Mouse (Mus musculus) heart, embryonic 15.5 days (tissue): ENCODE measurements around the gene Wdr82. TPM values are rescaled to one million over a fixed set of nuclear protein-coding genes. Genes with fewer than 3 reads are reported as not detected.

Experiments used
- ATAC-seq: fragments of 200-750 bp; cut with Nextera tagmentation; replicated peaks from 2 replicates; pipeline ENCODE4 v1.8.0; 2017; ENCODE audit warnings: low read depth, moderate TSS enrichment; ENCODE audit not compliant: insufficient number of reproducible peaks, insufficient read depth, low FRiP score
- H3K27ac ChIP-seq: fragments of 300-500 bp; sonication (generic); 2 replicates; pipeline ENCODE4 v1.5.1; 2015; ENCODE audit warnings: mild to moderate bottlenecking, inconsistent platforms
- H3K27me3 ChIP-seq: fragments of 300-500 bp; sonication (generic); 2 replicates; pipeline ENCODE4 v1.6.1; 2015; ENCODE audit warnings: inconsistent platforms
- H3K36me3 ChIP-seq: fragments of 300-500 bp; sonication (generic); 2 replicates; pipeline ENCODE4 v1.6.1; 2015; ENCODE audit warnings: mild to moderate bottlenecking, inconsistent platforms
- H3K4me1 ChIP-seq: fragments of 300-500 bp; sonication (generic); replicated peaks from 2 replicates; pipeline ENCODE4 v1.6.1; 2015; ENCODE audit warnings: inconsistent platforms
- H3K4me2 ChIP-seq: fragments of 300-500 bp; sonication (generic); 2 replicates; pipeline ENCODE4 v1.6.1; 2015; ENCODE audit warnings: inconsistent platforms, mild to moderate bottlenecking, moderate library complexity
- H3K4me3 ChIP-seq: fragments of 300-500 bp; sonication (generic); 2 replicates; pipeline ENCODE4 v1.5.1; 2015; ENCODE audit warnings: mild to moderate bottlenecking, inconsistent platforms
- H3K9ac ChIP-seq: fragments of 300-500 bp; sonication (generic); 2 replicates; pipeline ENCODE4 v1.6.1; 2015; ENCODE audit warnings: mild to moderate bottlenecking, inconsistent platforms
- H3K9me3 ChIP-seq: fragments of 300-500 bp; sonication (generic); replicated peaks from 2 replicates; pipeline ENCODE4 v1.6.1; 2016; ENCODE audit warnings: inconsistent platforms
- WGBS: fragments of 180-500 bp; shearing (Covaris S2); methylation state at CpG from one replicate; pipeline ENCODE4 v1.1.7; 2015; ENCODE audit warnings: mixed read lengths; 5-methylcytosine and 5-hydroxymethylcytosine counted together
- polyA plus RNA-seq: library from polyadenylated mRNA; unstranded; fragments of >200 nt; fragmentation: Nextera tagmentation; extraction: Ambion mirVana; gene quantifications from 2 replicates; pipeline ENCODE4 v1.2.1, GENCODE M21; 2015

Gene Wdr82
- polyA plus RNA-seq, 1 experiment from 2014 or later, result 16.7 TPM

DNA sequence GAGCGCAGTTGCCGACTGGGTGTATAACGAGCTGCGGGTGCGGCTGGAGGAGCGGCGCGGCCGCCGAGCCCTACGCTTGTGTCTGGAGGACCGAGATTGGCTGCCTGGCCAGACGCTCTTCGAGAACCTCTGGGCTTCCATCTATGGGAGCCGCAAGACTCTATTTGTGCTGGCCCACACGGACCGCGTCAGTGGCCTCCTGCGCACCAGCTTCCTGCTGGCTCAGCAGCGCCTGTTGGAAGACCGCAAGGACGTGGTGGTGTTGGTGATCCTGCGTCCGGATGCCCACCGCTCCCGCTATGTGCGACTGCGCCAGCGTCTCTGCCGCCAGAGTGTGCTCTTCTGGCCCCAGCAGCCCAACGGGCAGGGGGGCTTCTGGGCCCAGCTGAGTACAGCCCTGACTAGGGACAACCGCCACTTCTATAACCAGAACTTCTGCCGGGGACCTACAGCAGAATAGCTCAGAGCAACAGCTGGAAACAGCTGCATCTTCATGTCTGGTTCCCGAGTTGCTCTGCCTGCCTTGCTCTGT lies 55.5 kb downstream of the Wdr82 start:
- Histone ChIP-seq H3K27ac (no peak overlapping the region), H3K4me3 (peak overlapping the region; percentile 47), H3K9ac (peak overlapping the region; percentile 36), H3K27me3 (peaks cover 13% of the 10 kb centered on the region), H3K9me3 (no peaks in the 10 kb centered on the region), H3K4me1 (peaks cover 16% of the 10 kb centered on the region), H3K36me3 (no peaks in the 10 kb centered on the region), H3K4me2 (peak overlapping the region; percentile 78)
- ATAC-seq, result peak; percentile 45; the same call in 1 of the 2 replicates
- WGBS, result 8% methylated on average over 34 of the region's 34 CpGs

DNA sequence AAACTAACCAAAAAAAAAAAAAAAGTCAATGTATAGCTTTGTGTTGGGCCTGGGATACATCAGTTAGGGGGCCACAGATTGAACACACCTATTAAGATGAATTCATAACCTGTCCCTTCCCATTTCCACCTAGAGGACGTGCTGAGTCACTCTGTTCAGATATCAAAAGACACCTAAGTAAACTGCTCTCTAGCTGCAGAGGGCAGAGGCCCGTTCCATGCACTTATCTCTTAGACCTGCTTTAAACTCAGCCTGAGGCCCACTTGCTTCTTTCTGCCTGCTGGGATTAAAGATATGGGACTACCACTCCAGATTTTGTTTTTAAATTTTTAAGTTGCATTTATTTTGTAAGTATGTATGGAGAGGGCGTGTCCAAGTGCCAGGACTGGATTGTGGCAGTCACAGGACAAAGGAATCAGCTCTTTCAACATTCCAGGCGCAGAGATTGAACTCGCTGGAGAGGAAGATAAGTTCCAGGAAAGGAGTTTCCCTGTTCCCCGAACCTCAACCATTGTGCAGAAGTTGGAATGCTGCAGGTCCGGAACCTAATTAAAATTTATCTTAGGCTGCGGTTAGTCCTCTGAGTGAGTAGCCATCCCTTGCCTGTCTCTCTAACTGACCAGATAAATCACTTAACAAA lies 57.2 kb downstream of the Wdr82 start:
- Histone ChIP-seq H3K36me3 (peaks cover 9% of the 10 kb centered on the region; the same call in 1 of the 2 replicates), H3K27me3 (peaks cover 13% of the 10 kb centered on the region), H3K9ac (no peak overlapping the region), H3K4me1 (peaks cover 16% of the 10 kb centered on the region), H3K27ac (peak overlapping the region; percentile 25; the same call in 1 of the 2 replicates), H3K4me2 (no peak overlapping the region), H3K4me3 (no peak overlapping the region), H3K9me3 (no peaks in the 10 kb centered on the region)
- no peak for ATAC-seq
- 31% methylated on average over 8 of the region's 8 CpGs for whole genome bisulfite sequencing

DNA sequence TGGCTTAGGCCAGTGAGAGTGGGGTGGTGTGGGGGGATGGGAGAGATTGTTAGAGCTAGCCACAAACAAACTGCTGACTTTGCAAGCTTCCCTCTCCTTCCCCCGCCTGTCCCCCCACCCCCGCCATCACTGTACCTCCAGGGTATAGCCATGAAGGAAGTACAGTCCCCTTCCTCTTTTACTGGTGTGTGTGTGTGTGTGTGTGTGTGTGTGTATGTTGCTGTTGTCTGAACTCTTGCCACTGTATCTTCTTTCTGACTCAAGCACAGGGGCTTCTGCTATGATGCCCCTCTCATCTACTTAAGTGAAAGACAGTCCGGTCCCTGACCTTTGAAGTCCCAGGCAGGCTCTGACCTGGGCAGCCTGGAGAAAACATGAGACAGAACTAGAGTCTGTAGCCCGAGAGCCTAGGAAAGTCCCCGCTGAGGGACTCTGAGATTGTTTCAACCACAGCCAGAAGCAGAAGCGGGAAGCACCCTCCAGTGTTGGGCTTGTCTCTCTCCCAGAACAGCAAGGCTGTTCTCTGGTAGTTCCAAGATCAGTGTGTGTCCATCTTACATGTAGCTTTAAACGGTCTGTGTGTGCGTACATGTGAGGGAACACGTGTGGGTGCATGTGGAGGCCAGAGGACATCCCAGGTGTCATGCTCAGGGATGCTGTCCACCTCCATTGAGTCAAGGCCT lies 59.5 kb downstream of the Wdr82 start:
- peaks cover 6% of the 10 kb centered on the region for H3K27me3 ChIP-seq
- H3K36me3 ChIP-seq, result peaks cover 32% of the 10 kb centered on the region
- 66% methylated on average over 9 of the region's 9 CpGs for WGBS
- no peaks in the 10 kb centered on the region for H3K9me3 ChIP-seq
- H3K27ac ChIP-seq, result peak overlapping the region; percentile 42; the same call in 1 of the 2 replicates
- ATAC-seq, result no peak
- no peak overlapping the region for H3K4me3 ChIP-seq
- H3K9ac ChIP-seq, result no peak overlapping the region
- H3K4me1 ChIP-seq, result peaks cover 23% of the 10 kb centered on the region
- H3K4me2 ChIP-seq, result no peak overlapping the region

DNA sequence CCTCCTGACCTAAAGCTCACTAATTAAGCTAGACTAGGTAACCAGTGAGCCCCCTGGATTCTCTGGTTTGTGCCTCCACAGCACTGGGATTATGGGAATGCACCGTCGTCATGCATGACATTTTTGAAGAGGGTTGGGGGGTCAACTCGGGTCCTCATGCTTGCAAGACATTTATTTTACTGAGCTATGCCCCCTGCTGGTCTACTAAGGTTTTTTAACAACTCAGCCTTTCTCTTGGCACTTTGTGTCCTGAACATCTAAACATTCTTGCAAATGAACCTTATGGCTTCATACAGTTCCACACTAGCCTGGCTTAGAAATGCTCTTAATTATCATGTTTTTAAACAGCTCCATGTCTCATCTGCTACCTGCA lies 60.0 kb downstream of the Wdr82 start:
- Histone ChIP-seq H3K4me2 (no peak overlapping the region), H3K9ac (no peak overlapping the region), H3K27ac (0 out of 2 replicates have a peak overlapping the region, but pooled peaks have one; percentile 42), H3K4me3 (no peak overlapping the region), H3K27me3 (peaks cover under 1% of the 10 kb centered on the region), H3K4me1 (peaks cover 27% of the 10 kb centered on the region), H3K9me3 (no peaks in the 10 kb centered on the region), H3K36me3 (peaks cover 37% of the 10 kb centered on the region)
- ATAC-seq, result no peak
- 41% methylated on average over 3 of the region's 3 CpGs for WGBS

DNA sequence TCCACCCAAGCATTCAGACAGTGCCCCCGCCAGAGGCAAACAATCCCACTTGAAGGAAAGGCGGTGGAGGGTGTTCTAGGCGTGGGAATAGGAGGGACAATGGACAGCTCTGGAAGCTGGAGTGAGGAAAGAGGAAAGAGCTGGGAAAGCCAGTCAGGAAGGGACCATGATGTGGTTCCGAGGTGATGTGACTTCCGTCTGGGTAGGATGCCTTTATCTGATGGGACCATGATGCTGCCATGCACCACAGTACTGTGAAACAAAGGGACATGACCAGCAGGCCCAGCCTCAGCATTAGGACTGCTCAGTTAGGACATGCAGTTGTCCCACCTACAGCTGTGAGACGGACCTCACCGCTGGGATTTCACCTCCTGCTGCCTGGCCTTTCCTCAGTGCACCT lies 60.5 kb downstream of the Wdr82 start:
- ATAC-seq, result no peak
- peaks cover 23% of the 10 kb centered on the region for H3K4me1 ChIP-seq
- no peaks in the 10 kb centered on the region for H3K9me3 ChIP-seq
- peaks cover 42% of the 10 kb centered on the region for H3K36me3 ChIP-seq
- H3K27me3 ChIP-seq, result no peaks in the 10 kb centered on the region
- no peak overlapping the region for H3K4me2 ChIP-seq
- no peak overlapping the region for H3K9ac ChIP-seq
- H3K27ac ChIP-seq, result no peak overlapping the region
- H3K4me3 ChIP-seq, result no peak overlapping the region
- WGBS, result 75% methylated on average over 7 of the region's 7 CpGs

DNA sequence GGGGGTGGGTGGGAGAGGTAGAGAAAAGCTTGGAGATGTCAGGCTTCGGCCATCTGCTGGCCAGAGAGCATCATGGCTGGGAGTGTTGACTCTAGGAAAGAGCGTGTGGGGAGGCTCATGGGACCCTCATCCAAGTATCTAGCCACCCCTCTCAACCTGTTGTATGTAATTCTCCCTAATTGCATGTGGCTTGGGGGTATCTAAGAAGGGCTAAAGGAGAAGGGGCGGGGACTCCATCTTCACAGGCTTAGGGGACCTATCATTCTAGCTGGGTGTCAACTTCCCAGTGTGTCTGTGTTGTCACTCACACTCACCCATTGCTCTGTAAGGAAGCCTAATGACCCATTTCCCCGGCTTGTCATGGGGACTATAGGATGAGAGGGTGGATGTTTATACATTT lies 61.1 kb downstream of the Wdr82 start:
- 70% methylated on average over 4 of the region's 4 CpGs for WGBS
- no peak overlapping the region for H3K27ac ChIP-seq
- H3K9me3 ChIP-seq, result no peaks in the 10 kb centered on the region
- H3K27me3 ChIP-seq, result no peaks in the 10 kb centered on the region
- ATAC-seq, result no peak
- H3K4me1 ChIP-seq, result peaks cover 19% of the 10 kb centered on the region
- H3K9ac ChIP-seq, result no peak overlapping the region
- H3K4me3 ChIP-seq, result no peak overlapping the region
- no peak overlapping the region for H3K4me2 ChIP-seq
- peaks cover 48% of the 10 kb centered on the region for H3K36me3 ChIP-seq

DNA sequence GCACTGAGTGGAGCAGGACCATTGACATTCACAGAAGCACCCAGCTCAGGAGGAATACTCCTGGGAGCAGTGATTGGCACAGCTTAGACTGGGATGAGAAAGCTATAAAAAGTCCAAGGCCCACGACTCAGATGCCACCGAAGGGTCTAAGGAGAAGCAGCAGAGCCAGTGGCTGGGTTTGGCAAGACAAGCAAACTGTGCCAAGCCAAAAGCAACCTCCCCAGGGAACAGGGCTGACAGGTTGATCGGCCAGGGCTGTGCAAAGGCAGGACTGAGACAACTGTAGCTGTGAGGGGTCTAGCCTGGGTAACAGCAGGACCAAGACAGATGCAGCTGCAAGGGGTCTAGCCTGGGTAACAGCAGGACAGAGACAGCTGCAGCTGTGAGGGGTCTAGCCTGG lies 62.2 kb downstream of the Wdr82 start:
- H3K36me3 ChIP-seq, result peaks cover 60% of the 10 kb centered on the region
- no peaks in the 10 kb centered on the region for H3K9me3 ChIP-seq
- no peak overlapping the region for H3K9ac ChIP-seq
- no peak overlapping the region for H3K4me2 ChIP-seq
- ATAC-seq, result no peak
- no peak overlapping the region for H3K27ac ChIP-seq
- H3K27me3 ChIP-seq, result no peaks in the 10 kb centered on the region
- H3K4me1 ChIP-seq, result peaks cover 15% of the 10 kb centered on the region
- WGBS, result 78% methylated on average over 3 of the region's 3 CpGs
- no peak overlapping the region for H3K4me3 ChIP-seq

DNA sequence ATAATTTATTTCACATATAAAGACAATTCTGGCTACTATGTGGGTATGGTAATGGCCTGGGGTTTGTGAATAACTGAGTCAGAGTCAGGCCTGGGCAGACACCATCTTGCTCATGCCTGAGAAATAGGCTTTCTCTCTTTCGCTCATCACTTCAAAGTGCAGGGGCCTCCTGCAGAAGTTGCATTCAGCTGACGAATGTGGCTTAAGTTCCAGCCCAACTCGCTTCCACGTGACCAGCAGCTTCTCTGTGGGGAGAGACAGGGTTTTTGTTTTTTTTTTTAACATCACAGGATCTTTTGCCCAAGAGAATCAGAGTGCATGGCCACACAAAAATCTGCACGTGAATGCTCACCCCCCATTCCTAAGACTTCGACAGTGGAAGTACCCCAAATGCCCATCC lies 63.2 kb downstream of the Wdr82 start:
- Histone ChIP-seq H3K4me2 (no peak overlapping the region), H3K27ac (no peak overlapping the region), H3K4me3 (no peak overlapping the region), H3K27me3 (no peaks in the 10 kb centered on the region), H3K36me3 (peaks cover 70% of the 10 kb centered on the region), H3K9ac (no peak overlapping the region), H3K9me3 (no peaks in the 10 kb centered on the region), H3K4me1 (peaks cover 13% of the 10 kb centered on the region)
- 77% methylated on average over 6 of the region's 6 CpGs for WGBS
- no peak for ATAC-seq

DNA sequence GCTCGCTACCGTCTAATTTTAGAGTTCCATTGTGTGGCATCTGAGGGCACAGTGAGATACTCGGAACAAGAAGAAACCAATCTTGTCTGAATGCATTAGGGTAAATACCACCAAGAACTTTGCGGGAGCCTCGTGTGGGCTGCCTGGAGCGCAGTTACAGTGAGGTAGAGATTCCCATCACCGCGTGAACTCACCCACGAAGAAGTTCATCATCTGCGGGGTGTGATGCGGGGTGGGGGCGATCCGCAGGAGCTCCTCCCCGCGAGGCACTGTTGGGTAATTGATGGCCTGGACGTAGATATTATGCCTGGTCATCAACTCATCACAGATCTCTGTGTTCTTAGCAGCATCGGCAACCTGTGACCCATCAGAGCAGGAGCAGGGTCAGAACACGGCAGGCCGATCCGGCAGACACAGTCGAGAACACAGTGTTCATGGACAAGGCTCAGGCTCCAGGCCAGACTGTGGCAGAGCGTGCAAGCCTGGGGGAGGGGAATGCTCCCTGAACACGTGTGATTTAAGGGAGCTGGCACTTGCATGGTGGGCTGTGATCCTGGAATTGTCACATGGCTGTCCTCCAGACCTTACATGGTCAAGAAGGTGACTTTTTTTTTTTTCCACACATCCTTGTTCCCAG lies 64.6 kb downstream of the Wdr82 start:
- Histone ChIP-seq H3K4me1 (peaks cover 13% of the 10 kb centered on the region), H3K36me3 (peaks cover 83% of the 10 kb centered on the region), H3K9me3 (no peaks in the 10 kb centered on the region), H3K4me2 (no peak overlapping the region), H3K4me3 (no peak overlapping the region), H3K27me3 (no peaks in the 10 kb centered on the region), H3K27ac (no peak overlapping the region), H3K9ac (no peak overlapping the region)
- WGBS, result 75% methylated on average over 23 of the region's 23 CpGs
- no peak; the same call in 1 of the 2 replicates for ATAC-seq

DNA sequence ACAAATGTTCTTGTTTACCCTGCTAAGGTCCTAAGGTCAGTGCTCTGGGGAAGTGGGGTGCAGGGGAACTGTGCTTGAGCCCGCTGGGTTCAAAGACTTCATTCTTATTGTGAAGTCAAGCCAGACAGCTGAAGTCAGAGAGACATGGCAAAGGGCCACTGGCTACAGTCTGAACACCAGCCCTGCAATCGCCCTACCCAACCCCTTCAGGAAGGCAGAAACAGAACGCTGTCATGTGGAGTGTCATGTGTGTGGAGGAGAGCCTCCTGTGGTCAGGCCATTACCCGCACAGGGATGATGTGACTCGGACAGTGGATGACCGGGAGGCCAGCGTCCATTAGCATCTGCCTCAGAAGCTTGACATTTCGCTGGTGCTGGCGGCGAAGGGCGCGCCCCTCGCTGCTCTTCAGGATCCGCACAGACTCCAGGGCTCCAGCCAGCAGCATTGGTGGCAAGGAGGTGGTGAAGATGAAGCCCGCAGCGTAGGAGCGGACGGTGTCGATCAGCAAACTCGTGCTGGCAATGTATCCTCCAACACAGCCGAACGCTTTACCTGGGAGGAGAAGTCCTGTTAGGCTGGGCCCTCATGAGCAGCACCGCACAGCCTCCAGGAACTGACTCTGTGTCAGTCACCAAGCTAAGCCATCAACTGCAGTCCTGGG lies 65.6 kb downstream of the Wdr82 start:
- Histone ChIP-seq H3K4me1 (peaks cover 13% of the 10 kb centered on the region), H3K9me3 (no peaks in the 10 kb centered on the region), H3K4me3 (no peak overlapping the region), H3K27me3 (no peaks in the 10 kb centered on the region), H3K4me2 (no peak overlapping the region), H3K9ac (no peak overlapping the region), H3K36me3 (peaks cover 93% of the 10 kb centered on the region), H3K27ac (no peak overlapping the region)
- no peak for ATAC-seq
- 88% methylated on average over 23 of the region's 23 CpGs for WGBS

DNA sequence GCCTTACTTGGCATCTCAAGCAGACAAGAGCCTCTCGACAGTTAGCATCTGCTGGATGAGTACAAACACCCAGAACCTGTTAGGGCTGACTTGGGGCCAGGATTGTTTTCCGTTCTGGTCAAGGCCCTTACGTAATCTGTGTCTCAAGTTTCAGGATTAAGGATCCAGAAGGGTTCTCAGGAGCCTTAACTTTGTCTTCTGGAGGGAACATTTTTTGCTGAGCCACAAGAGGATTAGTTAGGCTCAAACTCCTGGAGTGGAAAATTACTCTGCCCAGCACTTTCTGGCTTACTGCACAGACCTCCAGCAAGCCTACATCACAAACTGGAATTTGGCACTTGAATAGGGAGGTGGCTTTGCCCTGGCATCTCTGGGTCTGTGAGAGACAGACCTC lies 66.1 kb downstream of the Wdr82 start:
- H3K4me3 ChIP-seq, result no peak overlapping the region
- peaks cover 97% of the 10 kb centered on the region for H3K36me3 ChIP-seq
- ATAC-seq, result no peak
- H3K9ac ChIP-seq, result no peak overlapping the region
- peaks cover 13% of the 10 kb centered on the region for H3K4me1 ChIP-seq
- H3K4me2 ChIP-seq, result no peak overlapping the region
- no peak overlapping the region for H3K27ac ChIP-seq
- H3K9me3 ChIP-seq, result no peaks in the 10 kb centered on the region
- 80% methylated on average over 3 of the region's 3 CpGs for WGBS
- no peaks in the 10 kb centered on the region for H3K27me3 ChIP-seq
